ENCODE assay signal across 1 mouse cellular context in the genomic region with DNA sequence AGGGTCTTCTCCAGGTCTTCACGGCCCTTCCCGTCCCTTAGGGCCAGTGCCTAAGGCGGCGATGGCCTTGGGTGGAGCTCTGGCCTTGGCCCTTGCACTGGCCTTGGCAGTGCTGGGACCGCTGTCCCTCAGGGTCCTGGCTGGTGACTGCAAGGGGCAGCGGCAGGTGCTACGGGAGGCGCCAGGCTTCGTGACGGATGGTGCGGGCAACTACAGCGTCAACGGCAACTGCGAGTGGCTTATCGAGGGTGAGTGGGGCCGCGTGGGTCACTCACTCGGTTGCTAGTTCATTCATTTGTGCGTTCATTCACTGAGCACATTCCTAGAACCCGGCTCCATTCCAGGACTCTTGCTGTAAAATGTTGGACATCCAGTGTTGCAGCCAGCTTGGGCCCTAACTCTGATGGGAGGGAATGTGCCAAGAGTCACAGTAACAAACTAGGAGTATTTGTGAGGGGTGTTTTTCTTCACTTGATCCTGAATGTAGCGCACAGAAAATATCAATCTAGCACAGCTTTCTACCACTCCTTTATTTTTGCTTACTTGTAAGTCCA.
TF ChIP-seq lines count a peak whose summit lies in the region.

No protein-coding gene starts in this region.

TF ChIP-seq in MEL, 35 proteins besides CTCF, POLR2A, EP300 and RAD21:
- no peak for TF ChIP-seq HCFC1 (IDR thresholded peaks at IDR 0.05; ENCODE audit: low read depth, low read length)
- 0 out of 2 replicates have a peak, but pooled peaks have one; percentile 4 for TF ChIP-seq TCF12 (IDR thresholded peaks at IDR 0.05; ENCODE audit: low read depth, low read length)
- 0 out of 2 replicates have a peak, but pooled peaks have one; percentile 12 for TF ChIP-seq TBP (IDR thresholded peaks at IDR 0.05; ENCODE audit: low read depth, low read length)
- TF ChIP-seq ETS1 (IDR thresholded peaks at IDR 0.05; ENCODE audit: low read depth, low read length) = 0 out of 2 replicates have a peak, but pooled peaks have one; percentile 9
- TF ChIP-seq MAX (IDR thresholded peaks at IDR 0.05; ENCODE audit: low read length) = peak; percentile 38; the same call in 1 of the 2 replicates
- no peak for TF ChIP-seq BHLHE40 (IDR thresholded peaks at IDR 0.05; ENCODE audit: borderline replicate concordance, low read depth, low read length)
- no peak for TF ChIP-seq TAL1 (IDR thresholded peaks at IDR 0.05; ENCODE audit: low read length)
- no peak for TF ChIP-seq POLR2AphosphoS5 (IDR thresholded peaks at IDR 0.05; ENCODE audit: borderline replicate concordance, low read depth, low read length)
- peak; percentile 36; the same call in 1 of the 2 replicates for TF ChIP-seq MXI1 (IDR thresholded peaks at IDR 0.05; ENCODE audit: low read depth, low read length)
- peak; percentile 4; the same call in 1 of the 2 replicates for TF ChIP-seq SIN3A (IDR thresholded peaks at IDR 0.05; ENCODE audit: low read length)
- no peak for TF ChIP-seq MYB (IDR thresholded peaks at IDR 0.05; ENCODE audit: low read depth, low read length)
- TF ChIP-seq JUND (IDR thresholded peaks at IDR 0.05; ENCODE audit: low read depth, low read length) = no peak
- no peak; the same call in 1 of the 2 replicates for TF ChIP-seq ZMIZ1 (IDR thresholded peaks at IDR 0.05; ENCODE audit: low read depth, low read length)
- TF ChIP-seq USF1 (IDR thresholded peaks at IDR 0.05; ENCODE audit: low read depth, low read length) = no peak
- TF ChIP-seq GATA1 (IDR thresholded peaks at IDR 0.05; ENCODE audit: low read depth, low read length) = no peak
- TF ChIP-seq SMC3 (IDR thresholded peaks at IDR 0.05; ENCODE audit: low read depth, low read length) = no peak
- TF ChIP-seq ZC3H11A (IDR thresholded peaks at IDR 0.05; ENCODE audit: low read depth, low read length) = no peak
- no peak; the same call in 1 of the 2 replicates for TF ChIP-seq NELFE (IDR thresholded peaks at IDR 0.05; ENCODE audit: low read depth, low read length)
- TF ChIP-seq MAZ (IDR thresholded peaks at IDR 0.05; ENCODE audit: low read depth, low read length) = 0 out of 2 replicates have a peak, but pooled peaks have one; percentile 23
- TF ChIP-seq MYC (IDR thresholded peaks at IDR 0.05; ENCODE audit: low read depth, low read length) = no peak
- TF ChIP-seq NRF1 (IDR thresholded peaks at IDR 0.05; ENCODE audit: insufficient read depth, low read depth, low read length, poor library complexity, severe bottlenecking) = no peak
TF ChIP-seq in MEL: peak in this region for 7.
